In genomic region chr4:106840651-106841145, GRCm38 (mm10) we compare ENCODE assay signal across 8 mouse cellular contexts. TPM values are rescaled to one million over a fixed set of nuclear protein-coding genes. Genes with fewer than 3 reads are reported as not detected.
DNase-seq lines count a peak whose midpoint lies in the region; ATAC-seq lines count a peak whose summit lies in the region.

No protein-coding gene starts in this region.

- WGBS in heart, embryonic 15.5 days: 41% methylated on average over 6 of the region's 6 CpGs
- WGBS in hindbrain, embryonic 10.5 days: 15% methylated on average over 6 of the region's 6 CpGs
- 5% methylated on average over 6 of the region's 6 CpGs for WGBS in midbrain, embryonic 12.5 days

- peak overlapping the region; percentile 98 for H3K27ac ChIP-seq in heart, embryonic 15.5 days
- peak overlapping the region; percentile 98 for H3K27ac ChIP-seq in hindbrain, embryonic 10.5 days
- peak overlapping the region; percentile 99 for H3K27ac ChIP-seq in midbrain, embryonic 12.5 days (replicated peaks)

- H3K27me3 ChIP-seq in heart, embryonic 15.5 days: no peaks in the 10 kb centered on the region
- peaks cover 15% of the 10 kb centered on the region for H3K27me3 ChIP-seq in hindbrain, embryonic 10.5 days (ENCODE audit: insufficient read depth, poor library complexity, severe bottlenecking)
- peaks cover 17% of the 10 kb centered on the region for H3K27me3 ChIP-seq in midbrain, embryonic 12.5 days

- peak overlapping the region; percentile 67 for H3K4me3 ChIP-seq in heart, embryonic 15.5 days
- peak overlapping the region; percentile 66 for H3K4me3 ChIP-seq in hindbrain, embryonic 10.5 days
- H3K4me3 ChIP-seq in midbrain, embryonic 12.5 days: peak overlapping the region; percentile 53

- DNase-seq in heart, postnatal 25 days (ENCODE audit: low spot score): no peak
- DNase-seq in Muller cell, postnatal 12 days (ENCODE audit: inconsistent ontology term): peak; percentile 26
- DNase-seq in hindbrain, embryonic 10.5 days (ENCODE audit: low spot score): no peak
- DNase-seq in adrenal gland, adult 2 months: no peak
- DNase-seq in thymus, postnatal 0 days (ENCODE audit: low spot score): no peak
- DNase-seq in ovary, postnatal 14 days (ENCODE audit: low spot score): no peak

- H3K4me2 ChIP-seq in heart, embryonic 15.5 days: peak overlapping the region; percentile 100
- peak overlapping the region; percentile 99 for H3K4me2 ChIP-seq in midbrain, embryonic 12.5 days (replicated peaks)

- H3K9me3 ChIP-seq in heart, embryonic 15.5 days (replicated peaks): no peaks in the 10 kb centered on the region
- H3K9me3 ChIP-seq in hindbrain, embryonic 10.5 days: no peaks in the 10 kb centered on the region
- no peaks in the 10 kb centered on the region for H3K9me3 ChIP-seq in midbrain, embryonic 12.5 days

- intact Hi-C loops in heart, postnatal 25 days (cut with DNase I): loop anchor here (1.0 to 2.0 kb wide), 2 partner anchors 69 to 226 kb away; partner anchors contain the start of genes Cyb5rl and Mrpl37

- peaks cover 32% of the 10 kb centered on the region for H3K4me1 ChIP-seq in heart, embryonic 15.5 days (replicated peaks)
- peaks cover 74% of the 10 kb centered on the region for H3K4me1 ChIP-seq in hindbrain, embryonic 10.5 days (replicated peaks)
- peaks cover 55% of the 10 kb centered on the region for H3K4me1 ChIP-seq in midbrain, embryonic 12.5 days

- no peak for ATAC-seq in heart, embryonic 15.5 days (replicated peaks; ENCODE audit: insufficient number of reproducible peaks, insufficient read depth, low FRiP score, low read depth)
- no peak for ATAC-seq in midbrain, embryonic 12.5 days (ENCODE audit: low FRiP score, low read depth)

- H3K36me3 ChIP-seq in heart, embryonic 15.5 days: no peaks in the 10 kb centered on the region
- H3K36me3 ChIP-seq in hindbrain, embryonic 10.5 days: no peaks in the 10 kb centered on the region
- H3K36me3 ChIP-seq in midbrain, embryonic 12.5 days: no peaks in the 10 kb centered on the region

- H3K9ac ChIP-seq in heart, embryonic 15.5 days: peak overlapping the region; percentile 63
- peak overlapping the region; percentile 85 for H3K9ac ChIP-seq in midbrain, embryonic 12.5 days (replicated peaks)

RNA-seq across cellular contexts. Expression of gene Acot11, which starts 35.9 kb away (rescaled TPM):
- polyA plus RNA-seq in heart, embryonic 15.5 days (2015; fragmentation: Nextera tagmentation; extraction: Ambion mirVana): 6.1 and 6.4 TPM in 2 replicates
- 10 to 100 TPM; 28.6 to 37.1 TPM for total RNA-seq in heart, postnatal 25 days (2021)
- polyA plus RNA-seq in hindbrain, embryonic 10.5 days (2016; fragmentation: Nextera tagmentation; extraction: Ambion mirVana): 1.8 and 2.2 TPM in 2 replicates
- polyA plus RNA-seq in midbrain, embryonic 12.5 days (2016; fragmentation: Nextera tagmentation; extraction: Ambion mirVana): 1.5 and 1.6 TPM in 2 replicates
- total RNA-seq in adrenal gland, adult 2 months (2021): 10 to 100 TPM; 46.7 to 84.2 TPM
- 21.2 and 23.2 TPM in 2 replicates for polyA plus RNA-seq in adrenal gland, adult 2 months (2012; rRNA removed)
- 0.78 and 0.88 TPM in 2 replicates for polyA plus RNA-seq in thymus, postnatal 0 days (2015; fragmentation: Nextera tagmentation; extraction: Ambion mirVana)
